Mouse (Mus musculus) lung, postnatal 4 days (tissue): ENCODE results near the gene Fut2.
"Not testable (repeated sequence)": the region's sequence is repeated elsewhere in the genome, so short reads cannot be mapped to it uniquely, and the experiment has no call there.

Experiments
- DNase-seq, 2 experiments: peaks; one replicate each; pipeline ENCODE4 v3.0.0; 2021

The Fut2 gene

DNA sequence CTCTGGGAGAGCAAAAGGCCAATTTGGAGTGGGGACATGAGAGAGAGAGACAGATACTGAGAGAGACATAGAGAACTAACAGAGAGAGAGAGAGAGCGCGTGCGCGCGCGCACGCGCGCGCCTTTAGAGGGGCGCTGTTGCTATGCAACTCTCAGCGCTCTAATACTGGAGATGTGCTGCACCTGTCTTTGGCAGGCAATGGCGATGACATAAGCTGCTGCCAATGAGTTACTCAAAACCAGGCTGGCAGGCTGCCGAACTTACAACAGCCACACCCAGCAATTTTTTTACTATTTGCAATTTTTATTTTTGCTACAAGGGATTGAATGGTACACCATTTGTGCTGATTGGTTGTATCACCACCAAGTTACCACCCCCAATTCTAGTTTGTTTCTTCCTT lies 1.6 kb upstream of the Fut2 start:
- peak in 1 of 2 experiments; percentile 11 for DNase-seq

DNA sequence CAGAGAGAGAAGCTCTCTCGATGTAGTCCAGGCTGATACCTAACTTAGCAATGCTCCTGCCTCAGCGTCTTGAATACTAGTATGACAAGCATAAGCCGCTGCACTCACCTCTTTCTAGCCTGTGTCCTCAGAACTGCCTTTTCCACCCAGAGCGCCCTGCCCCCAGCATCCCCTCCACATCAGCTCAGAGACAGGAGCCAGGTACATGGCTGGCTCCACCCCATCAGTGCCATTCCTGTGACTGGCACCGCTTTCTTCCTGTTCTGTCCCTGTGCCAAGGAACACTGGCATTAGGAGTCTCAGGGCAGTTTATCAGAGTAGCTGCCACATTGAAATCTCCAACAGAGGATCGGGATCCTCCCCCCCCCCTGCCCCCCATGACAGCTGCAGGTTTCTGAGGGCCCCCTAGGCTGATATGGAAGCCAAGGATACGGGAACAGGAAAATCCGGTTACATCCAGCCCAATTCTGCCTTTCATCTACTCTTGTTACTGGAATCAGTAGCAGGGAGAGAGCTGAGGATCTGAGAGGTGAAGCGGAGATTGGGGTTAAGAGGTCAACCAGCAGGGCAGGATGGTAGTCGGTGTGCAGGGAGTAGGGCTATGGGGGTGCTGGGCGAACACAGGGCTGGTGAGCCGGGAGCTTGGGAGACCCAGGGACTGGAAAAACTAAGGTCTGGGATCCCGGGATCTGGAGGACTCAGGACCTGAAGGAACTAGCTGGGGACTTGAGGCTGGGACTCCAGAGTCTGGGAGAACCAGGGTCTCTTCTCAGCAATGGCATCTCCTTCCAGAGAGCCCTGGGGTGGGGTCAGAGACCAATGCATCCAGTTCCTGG lies 673 bp downstream of the Fut2 start:
- peak in 1 of 2 experiments; percentile 23 for DNase-seq

DNA sequence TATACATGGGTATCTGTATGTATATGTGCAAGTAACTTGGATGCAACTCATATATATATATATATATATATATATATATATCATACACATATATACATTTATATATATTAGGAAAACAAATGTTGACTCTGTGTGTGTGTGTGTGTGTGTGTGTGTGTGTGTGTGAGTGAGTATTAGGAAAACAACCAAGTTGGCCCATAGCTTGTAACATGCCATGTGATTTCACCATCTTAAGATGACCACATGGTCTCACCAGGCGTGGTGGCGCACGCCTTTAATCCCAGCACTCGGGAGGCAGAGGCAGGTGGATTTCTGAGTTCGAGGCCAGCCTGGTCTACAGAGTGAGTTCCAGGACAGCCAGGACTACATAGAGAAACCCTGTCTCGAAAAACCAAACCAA lies 4.5 kb downstream of the Fut2 start:
- peak in 1 of 2 experiments; percentile 4 for DNase-seq

DNA sequence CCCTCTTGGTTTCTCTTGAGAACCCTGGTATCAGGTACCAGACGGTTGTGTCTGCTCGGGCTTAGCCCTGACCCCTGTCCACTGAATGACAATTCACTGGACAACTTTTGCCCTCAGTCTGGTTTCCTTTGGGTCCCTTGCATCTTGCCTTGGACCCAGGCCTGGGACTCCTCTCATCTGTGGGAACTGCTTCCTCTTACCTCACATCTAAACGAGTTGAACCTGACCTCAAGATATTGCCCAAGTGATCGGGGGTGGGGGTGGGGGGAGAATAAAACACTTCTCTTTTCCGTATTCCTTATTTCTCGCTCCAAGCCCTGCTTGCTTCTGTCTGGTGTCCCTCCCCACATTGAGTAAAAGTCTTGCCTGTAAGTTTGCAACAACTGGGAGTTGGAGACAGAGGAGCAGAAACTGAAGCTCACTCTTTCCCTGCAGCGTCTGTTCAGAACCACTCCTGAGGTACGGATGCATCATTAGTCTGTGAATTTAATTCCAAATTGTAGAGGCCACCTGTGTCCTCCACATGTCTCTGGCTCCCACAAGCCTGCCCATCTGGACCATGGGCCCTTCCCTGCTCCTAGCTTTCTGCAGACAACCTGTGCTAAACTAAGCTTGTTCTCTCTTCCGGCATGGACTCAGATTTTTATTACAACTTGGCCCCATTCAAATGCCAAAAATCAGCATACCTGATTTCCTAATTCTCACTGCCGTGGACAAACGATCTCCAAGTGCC lies 5.3 kb downstream of the Fut2 start:
- peak in 1 of 2 experiments; percentile 19 for DNase-seq

DNA sequence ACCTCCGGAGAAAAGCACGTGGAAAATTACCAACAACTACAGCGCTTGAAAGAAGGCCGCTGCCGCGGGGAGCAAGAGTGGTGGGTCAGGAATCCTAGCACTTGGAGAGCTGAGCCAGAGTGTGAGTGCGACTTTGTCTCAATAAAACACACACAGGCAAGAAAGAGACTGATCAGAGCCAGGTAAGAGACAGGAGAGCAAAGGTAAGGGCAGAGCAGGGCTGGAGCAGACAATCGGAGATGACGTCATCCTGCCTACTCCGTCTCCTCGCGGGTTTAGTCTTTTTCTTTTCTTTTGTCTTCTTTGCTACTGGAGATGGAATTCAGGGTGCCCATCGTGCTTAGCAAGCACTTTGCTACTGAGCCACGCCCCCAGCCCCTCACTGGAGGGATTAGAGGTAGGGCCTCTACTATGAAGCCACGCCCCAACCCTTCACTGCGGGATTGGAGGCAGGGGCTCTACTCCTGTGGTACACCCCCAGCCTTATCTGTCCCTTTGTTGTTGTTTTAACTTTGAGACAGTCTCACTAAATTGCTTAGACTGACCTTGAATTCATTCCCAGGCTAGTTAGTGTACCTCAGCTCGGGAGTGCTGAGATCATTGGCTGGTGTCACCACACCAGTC lies 11.7 kb downstream of the Fut2 start:
- peak in 1 of 2 experiments; percentile 15 for DNase-seq

DNA sequence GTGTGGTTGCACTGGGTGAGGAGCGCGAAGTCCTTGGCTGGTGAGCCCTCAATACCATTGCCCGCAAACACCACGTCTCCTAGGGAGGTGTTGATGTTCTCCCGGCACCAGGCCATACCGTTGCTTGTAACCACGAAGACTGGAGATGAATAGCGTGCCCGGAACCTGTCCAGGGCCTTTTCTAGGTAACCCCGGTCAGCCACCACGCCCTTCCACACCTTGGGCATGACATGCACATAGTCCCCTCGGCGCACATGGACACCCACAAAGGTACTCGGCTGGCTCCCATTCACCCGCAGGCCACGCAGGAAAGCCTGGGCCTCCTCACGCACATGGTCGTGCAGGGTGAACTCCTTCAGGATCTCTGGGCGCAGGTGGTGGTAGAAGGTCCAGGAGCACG lies 15.7 kb downstream of the Fut2 start:
- not testable (repeated sequence) for DNase-seq

DNA sequence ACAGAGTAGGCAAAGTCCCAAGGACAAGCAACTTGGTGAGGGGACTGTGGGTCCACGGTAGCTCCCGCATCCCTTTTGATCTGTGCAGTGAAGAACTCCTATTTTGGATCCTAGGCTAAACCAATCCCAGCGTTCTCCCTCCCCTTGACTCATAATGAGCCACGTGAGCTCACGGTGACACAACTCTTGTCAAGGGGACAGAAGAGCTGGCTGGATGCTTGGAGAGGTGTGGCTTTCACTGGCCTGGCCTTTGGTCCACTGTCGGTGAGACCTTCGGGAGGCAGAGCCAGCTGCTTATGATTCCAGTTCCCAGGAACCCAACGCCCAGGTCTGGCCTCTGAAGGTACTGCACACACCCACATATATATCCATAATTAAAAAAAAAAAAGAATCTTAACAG lies 16.8 kb downstream of the Fut2 start:
- no peak for DNase-seq

DNA sequence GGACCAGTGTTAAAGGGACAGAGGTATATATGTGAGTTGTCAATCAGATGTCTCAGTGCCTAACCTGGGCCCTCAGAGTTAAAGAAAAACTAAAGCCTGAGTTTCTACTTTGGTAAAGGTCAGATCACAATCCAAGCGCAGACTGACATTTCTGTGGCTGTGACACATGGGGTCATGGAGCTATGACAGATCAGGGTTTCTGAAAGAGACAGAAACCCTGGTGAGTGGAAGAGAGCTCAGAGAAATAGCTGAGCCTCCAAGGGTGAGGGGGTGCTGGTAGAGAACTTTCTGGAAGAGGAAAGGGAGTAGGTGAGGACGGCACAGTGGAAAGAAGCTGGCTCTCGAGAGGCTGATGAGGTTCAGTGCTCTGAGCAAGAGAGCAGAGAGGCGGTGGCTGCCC lies 19.5 kb downstream of the Fut2 start:
- DNase-seq: peak in 1 of 2 experiments; percentile 18

DNA sequence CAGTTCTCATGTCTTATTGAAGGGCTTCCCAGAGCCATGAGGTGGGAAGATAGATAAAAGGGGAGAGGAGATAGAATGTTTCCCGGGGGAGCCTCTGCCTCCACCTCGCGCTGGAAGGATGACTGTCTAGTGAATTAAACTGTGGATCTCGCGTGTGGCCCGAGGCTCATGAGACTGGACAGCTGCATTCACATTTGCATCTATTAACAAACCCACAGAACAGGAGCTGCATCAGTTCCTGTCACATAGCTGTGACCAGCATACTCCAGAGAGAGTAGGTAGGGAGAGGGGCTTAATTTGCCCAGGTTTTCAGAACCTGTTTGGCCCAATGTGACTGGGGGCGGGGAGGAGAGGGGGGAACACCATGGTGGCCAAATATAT lies 20.6 kb downstream of the Fut2 start:
- no peak for DNase-seq

DNA sequence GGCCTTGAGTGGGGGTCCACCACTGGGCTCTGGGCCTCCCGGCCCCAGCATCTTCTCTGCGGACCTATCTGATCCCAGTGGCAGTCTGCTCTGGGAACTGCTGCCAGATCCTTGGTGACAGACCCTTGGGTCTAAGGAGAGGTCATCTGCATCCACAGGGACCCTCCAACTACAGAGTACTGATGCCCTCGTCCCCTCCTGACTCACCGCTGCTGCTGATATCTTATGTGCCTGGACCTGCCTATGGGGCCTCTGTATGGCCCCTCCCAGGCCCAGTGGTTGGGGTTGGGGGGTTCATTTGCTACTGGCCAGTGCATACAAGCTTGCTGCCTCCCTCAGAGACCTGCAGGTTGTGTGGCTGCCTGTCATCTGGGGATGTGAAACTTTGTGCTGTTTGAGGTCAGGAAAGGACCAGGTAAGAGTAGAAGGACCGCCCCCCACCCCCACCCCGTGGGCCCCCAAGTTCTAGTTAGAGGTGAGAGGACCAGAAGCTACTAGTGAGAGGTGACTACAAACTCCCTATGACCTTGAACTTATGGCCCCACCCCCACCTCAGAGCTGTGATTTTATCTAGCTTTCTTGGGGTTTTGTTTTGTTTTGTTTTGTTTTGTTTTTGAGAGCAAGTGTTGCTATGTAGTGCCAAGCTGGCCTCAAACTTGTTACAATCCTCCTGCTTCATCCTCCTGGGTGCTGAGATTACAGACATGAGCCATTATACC lies 21.2 kb downstream of the Fut2 start:
- DNase-seq: no peak

DNA sequence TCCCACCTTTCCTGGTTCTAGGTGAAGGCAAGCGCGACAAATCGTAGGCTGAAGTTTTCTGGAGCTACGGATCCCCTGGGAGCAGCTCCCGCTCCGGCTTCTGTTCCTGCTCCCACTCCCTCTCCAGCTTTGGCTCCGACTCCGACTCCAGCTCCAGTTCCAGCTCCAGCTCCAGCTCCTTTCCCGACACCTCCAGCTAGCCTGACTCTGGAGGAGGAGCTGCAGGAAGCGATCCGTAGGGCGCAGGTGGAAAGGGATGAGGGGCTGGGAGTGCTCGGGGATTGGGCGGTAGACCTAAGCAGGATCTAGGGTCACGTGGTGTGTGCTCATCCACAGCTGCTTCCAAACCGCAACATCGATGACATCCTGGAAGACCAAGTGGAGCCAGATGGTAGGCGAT lies 22.0 kb downstream of the Fut2 start:
- peak; percentile 55 to 59 for DNase-seq

DNA sequence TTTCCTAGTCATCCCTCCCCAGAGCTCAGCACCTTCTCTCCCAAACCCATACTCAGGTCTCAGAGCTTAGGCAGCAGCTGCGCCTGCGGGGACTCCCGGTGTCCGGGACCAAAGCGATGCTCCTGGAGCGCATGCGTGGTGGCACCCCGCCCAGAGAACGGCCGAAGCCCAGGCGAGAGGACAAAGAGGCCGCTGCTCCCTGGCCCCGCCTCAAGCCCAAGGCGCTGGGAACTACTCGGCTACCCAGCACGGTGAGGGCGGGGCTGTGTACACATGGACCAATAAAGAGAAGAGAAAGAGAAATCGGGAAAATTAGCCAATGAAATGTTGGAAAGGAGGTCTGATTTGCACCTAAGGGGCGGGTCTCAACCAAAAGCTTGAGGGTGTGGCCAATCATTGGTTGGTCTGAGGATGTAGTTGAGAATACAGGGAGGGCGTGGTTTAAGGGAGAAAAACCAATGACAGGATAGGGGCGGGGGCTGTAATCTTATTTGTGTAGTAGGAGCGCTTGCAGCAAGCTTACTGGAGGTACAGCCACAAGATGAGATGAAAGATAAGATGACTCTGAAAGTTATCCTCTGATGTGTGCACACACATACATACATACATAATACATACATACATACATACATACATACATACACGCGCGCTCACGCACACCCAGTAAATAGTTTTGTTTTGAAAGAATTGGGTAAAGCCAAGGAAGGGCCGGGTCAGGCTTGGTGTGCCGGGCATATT lies 22.6 kb downstream of the Fut2 start:
- peak; percentile 95 to 98 for DNase-seq

DNA sequence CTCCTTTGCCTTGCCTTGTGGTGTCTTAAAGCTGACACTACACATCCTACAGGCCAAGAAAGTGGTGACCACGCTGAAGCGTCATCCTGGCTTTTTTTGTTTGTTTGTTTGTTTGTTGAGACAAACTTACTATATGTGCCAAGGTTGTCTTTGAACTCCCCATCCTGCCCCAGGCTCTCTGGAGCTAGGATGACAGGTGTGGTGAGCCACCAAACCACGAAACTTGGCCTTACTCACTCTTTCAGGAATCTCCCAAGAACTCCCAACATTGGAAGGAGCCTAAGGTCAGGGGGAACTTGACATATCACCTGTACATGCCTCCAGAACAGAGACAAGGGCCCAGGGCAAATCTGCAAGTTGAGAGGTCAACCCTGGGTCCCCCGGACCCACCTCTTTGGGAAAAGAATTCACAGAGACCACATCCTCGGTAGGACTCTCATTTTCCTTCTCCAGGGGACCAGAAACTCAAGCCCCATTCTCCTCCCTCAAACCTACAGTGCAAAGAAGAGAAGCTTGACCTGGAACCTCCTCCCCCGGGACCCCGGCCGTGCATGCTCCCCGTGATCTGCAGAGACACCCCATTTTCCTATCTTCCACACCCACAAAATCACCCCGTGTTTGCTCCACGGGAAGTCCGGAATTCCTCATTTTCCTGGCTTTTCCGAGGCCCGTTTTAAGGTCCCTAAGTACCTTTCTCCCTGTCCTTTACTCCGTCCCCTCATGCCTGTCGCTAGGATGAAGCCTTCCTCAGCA lies 23.5 kb downstream of the Fut2 start:
- DNase-seq: no peak

DNA sequence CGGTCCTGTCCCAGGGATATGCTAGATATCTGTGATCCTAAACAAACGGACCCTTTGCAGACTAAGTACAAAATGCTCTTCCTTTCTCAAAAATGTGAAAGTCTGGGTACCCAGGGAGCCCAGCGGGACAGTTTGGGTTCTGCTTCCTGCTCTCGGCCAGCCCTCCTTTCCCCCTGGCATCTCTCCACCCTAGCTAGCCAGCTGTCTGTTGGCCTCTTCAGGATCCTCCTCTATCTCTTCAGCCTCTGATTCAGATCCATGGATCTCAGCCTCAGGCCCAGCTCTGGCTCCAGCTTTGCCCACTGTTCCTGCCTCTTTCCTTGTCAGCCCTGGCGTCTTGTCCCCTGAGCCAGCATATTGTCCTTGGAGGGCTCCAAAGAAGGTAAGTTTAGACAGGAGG lies 24.1 kb downstream of the Fut2 start:
- DNase-seq: peak in 1 of 2 experiments; percentile 17

DNA sequence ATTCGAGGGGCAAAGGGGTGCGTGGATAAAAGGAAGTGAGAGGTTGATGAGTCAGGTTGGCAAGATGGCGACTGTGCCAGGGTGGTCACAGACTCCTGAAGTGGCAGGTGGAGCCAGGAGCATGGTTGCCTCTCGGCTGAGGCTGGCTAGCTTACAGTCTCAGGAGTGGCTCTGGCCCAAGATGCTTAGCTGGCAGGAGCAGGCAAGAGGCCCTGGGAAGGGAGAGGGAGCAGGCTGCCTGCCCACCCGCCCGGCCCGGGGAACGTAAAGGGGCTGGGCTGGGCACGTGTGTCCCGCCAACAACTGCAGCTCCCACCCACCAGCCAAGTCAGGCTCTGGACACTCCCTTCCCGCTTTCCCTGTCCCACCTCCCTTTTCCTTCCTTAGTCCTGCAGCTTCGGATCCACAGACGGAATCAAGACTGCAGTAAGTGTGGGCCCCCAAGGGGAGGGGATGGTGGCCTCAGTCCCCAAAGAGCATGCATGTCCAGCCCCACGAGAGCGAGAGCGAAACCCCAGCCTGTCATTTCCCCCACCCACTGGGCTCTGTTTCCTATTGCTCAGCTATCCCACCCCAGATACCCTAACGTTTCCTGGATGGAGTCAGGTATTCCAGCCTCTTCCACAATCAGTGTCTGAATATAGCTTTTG lies 24.7 kb downstream of the Fut2 start:
- DNase-seq: peak; percentile 63 to 75

DNA sequence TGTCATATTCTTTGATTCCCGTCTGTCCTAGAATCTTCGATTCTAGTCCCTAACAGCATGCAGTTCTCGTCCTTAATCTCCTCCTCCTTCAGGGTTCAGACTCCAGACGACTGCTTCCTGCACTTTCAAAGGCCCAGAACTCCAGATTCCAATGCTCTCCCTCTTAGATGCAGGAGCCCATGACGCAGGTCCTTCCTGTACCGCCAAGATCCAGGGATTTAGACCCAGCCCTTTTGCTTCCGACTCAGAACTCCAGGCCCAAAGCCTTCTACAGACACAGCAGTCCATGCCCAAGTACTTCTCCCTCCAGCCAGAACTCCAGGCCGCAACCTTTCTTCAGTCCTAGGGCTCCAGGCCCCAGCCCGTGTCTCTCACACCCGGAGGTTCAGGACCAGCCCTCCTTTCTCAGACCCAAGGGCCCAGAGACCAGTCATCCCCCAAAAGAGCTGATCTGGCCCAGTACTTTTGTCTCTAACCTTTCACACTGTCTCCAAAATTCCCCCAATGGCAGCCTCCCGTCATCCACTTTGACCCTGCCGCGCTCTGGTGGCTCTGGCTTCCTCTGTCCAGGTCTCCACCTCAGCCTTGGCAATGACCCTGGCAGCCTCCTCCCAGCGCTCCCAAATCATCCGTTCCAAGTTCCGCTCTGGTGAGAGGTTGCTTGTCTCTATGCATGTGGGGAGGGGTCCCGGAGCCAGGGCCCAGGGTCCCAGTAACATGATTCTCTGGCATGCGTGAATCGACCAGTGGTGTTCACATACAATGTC lies 25.8 kb downstream of the Fut2 start:
- peak in 1 of 2 experiments; percentile 27 for DNase-seq

DNA sequence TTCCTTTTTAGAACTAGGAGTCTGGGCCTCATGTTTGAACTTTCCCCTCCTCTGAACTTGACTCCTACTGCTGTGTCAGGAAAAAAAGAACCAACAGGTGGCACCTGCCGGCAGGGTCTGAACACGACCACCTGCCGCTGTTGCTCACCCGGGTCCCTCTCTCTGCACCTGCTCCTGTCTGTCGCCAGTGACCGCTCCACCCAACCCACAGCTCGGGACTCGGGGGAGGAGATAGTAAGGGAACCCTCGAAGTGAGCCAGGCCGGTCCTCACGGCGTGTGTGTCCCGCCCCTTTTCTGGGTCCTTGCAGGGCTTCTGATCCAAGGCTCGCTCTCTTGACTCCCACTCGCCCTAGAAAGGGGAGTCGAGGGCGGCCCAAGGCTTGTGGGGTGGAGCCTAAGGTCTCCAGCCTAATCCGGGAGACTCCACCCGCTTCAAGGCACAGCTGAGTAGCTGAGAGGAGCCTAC lies 26.6 kb downstream of the Fut2 start, which contains the start of gene Mamstr:
Mamstr (plus strand) TSS at position 417 of the 467 bp plus-strand sequence.
- peak; percentile 26 to 47 for DNase-seq

DNA sequence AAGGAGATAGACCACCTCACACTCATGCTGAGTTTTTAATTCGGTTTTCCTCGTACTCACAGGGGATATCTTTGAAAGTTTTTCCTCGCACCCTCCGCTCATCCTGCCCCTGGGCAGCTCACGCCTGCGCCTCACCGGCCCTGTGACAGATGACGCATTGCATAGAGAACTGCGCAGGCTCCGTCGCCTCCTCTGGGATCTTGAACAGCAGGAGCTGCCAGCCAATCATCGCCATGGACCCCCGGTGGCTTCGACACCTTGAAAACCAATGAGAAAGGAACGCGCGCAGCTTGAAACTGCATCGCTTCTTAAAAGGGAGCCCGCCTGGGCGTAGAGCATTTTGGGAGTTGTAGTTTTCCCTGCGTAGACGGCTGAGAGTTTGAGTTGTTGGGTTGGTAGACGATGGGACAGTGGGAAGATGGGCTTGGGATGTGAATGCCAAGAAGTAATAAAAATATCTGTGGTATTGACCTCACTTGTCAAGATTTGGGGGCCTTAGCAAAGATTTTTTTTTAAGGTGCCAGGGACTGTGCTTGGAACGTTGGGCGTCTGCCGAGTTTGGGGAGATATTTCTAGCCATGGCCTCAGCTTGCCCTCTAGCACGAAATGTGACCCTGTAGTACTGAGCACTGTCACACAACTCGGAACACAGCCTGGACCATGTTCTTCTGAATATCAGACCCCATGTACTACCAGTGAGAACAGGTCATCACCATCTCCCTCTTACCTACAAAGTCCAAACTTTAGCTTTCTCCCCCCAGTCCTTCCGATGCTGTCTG lies 27.4 kb downstream of the Fut2 start:
- peak; percentile 89 to 96 for DNase-seq

DNA sequence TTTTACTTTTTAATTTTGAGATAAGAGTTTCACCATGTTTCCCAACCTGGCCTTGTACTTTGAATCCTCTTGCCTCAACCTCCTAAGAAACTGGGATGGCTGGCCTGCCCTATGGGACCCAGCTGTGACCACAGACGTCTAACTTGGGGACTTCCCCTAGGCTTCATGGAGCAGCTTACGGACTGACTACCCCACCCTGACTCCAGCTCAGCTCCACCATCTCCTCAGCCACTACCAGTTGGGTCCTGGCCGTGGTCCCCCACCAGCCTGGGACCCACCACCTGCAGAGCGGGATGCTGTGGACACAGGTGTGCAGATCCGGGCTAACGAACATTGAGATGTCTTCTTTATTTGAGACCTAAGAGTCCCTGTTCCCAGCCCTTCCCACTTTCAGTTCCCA lies 28.5 kb downstream of the Fut2 start:
- DNase-seq: no peak
